ENCODE assay signal across 22 mouse cellular contexts in the genomic region with DNA sequence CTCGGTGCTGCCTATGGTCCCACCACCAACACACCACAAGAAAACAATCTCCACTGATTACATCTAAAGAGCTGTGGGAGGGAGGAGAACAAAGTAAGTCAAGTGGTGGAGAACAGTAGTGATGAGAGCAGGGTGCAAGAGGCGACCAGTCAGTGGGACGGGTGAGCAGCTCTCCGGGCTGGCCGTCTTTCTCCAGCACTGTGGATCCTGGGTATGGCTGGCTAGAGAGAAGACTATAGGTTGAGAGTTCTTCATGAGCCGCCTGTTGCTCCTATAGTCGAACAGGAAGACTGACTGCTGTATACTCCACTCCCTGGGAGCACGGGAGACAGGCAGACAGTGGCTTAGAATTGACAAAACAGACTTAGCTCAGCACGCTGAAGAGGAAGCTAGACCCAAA.
"Had no signal": no experiment of that assay in that cellular context is flagged by ENCODE, and none has a peak within 500 bp of the region (broad histone marks: within the 10 kb centered on the region; RNA-seq: fewer than 3 reads in every experiment).

No protein-coding gene starts in this region.

- H3K9me3 ChIP-seq: heart, embryonic 13.5 days; heart, embryonic 15.5 days; hindbrain, embryonic 13.5 days; hindbrain, embryonic 15.5 days; limb, embryonic 13.5 days; limb, embryonic 15.5 days; liver, embryonic 12.5 days had no signal

- H3K36me3 ChIP-seq: heart, embryonic 15.5 days; hindbrain, embryonic 13.5 days; hindbrain, embryonic 15.5 days; liver, embryonic 12.5 days had no signal

- H3K4me2 ChIP-seq: heart, embryonic 13.5 days; heart, embryonic 15.5 days; hindbrain, embryonic 13.5 days; hindbrain, embryonic 15.5 days; limb, embryonic 13.5 days; limb, embryonic 15.5 days; liver, embryonic 12.5 days had no signal

- H3K4me3 ChIP-seq: heart, adult 2 months; heart, embryonic 13.5 days; heart, embryonic 15.5 days; hindbrain, embryonic 13.5 days; hindbrain, embryonic 15.5 days; limb, embryonic 13.5 days; limb, embryonic 15.5 days; liver, embryonic 12.5 days had no signal

- H3K27ac ChIP-seq: heart, adult 2 months; heart, embryonic 13.5 days; heart, embryonic 15.5 days; hindbrain, embryonic 13.5 days; hindbrain, embryonic 15.5 days; hindbrain, postnatal 0 days; limb, embryonic 13.5 days; limb, embryonic 15.5 days; liver, embryonic 12.5 days had no signal

- H3K4me1 ChIP-seq: heart, embryonic 15.5 days; hindbrain, embryonic 13.5 days; hindbrain, embryonic 15.5 days; liver, embryonic 12.5 days had no signal

- DNase-seq: gastrocnemius, postnatal 14 days; gastrocnemius, postnatal 36 days; heart, adult 11 months; heart, adult 2 months; heart, postnatal 14 days; heart, postnatal 36 days; kidney, adult 11 months; kidney, adult 2 months; kidney, adult 9 months; kidney, postnatal 25 days; layer of hippocampus, adult 9-11 months; layer of hippocampus, postnatal 36 days; left cerebral cortex, postnatal 4 days had no signal

- H3K9ac ChIP-seq: heart, embryonic 13.5 days; heart, embryonic 15.5 days; hindbrain, embryonic 13.5 days; hindbrain, embryonic 15.5 days; limb, embryonic 13.5 days; limb, embryonic 15.5 days; liver, embryonic 12.5 days had no signal

- ATAC-seq: hindbrain, postnatal 0 days; intestine, embryonic 16.5 days; liver, embryonic 12.5 days had no signal

- H3K27me3 ChIP-seq: heart, embryonic 13.5 days; heart, embryonic 15.5 days; hindbrain, embryonic 13.5 days; hindbrain, embryonic 15.5 days; limb, embryonic 13.5 days; limb, embryonic 15.5 days; liver, embryonic 12.5 days had no signal
